Mouse (Mus musculus) heart, adult 2 months (tissue): Measurements from ENCODE around the gene Eif5a. TPM values are rescaled to one million over a fixed set of nuclear protein-coding genes. Genes with fewer than 3 reads are reported as not detected.
A peak's percentile ranks its signal among the peaks of the same experiment; 100 is the strongest.

Experiments used
- DNase-seq, 2 experiments: peaks; one replicate each; pipeline ENCODE4 v3.0.0; 2021
- H3K27ac ChIP-seq: fragments of 200-600 bp; 2 replicates; pipeline ENCODE4 v1.8.1; 2022
- H3K27me3 ChIP-seq: fragments of 200-500 bp; 2 replicates; pipeline ENCODE4 v1.6.1; 2012; ENCODE audit warnings: mild to moderate bottlenecking, low read length, inconsistent platforms, mixed read lengths; ENCODE audit not compliant: control insufficient read depth, insufficient read depth
- H3K36me3 ChIP-seq: fragments of 200-500 bp; 2 replicates; pipeline ENCODE4 v1.6.1; 2012; ENCODE audit warnings: low read length, inconsistent platforms; ENCODE audit not compliant: control insufficient read depth, insufficient read depth
- H3K4me1 ChIP-seq: fragments of 200-500 bp; 2 replicates; pipeline ENCODE4 v1.6.1; 2011; ENCODE audit warnings: low read length; ENCODE audit not compliant: control insufficient read depth, insufficient read depth
- H3K4me3 ChIP-seq: fragments of 200-600 bp; 2 replicates; pipeline ENCODE4 v1.8.1; 2022
- H3K79me2 ChIP-seq: fragments of 200-500 bp; replicated peaks from 2 replicates; pipeline ENCODE4 v1.6.1; 2012; ENCODE audit warnings: mild to moderate bottlenecking, inconsistent platforms, low read length, moderate library complexity, mixed read lengths; ENCODE audit not compliant: control insufficient read depth, insufficient read depth
- H3K9ac ChIP-seq: fragments of 200-500 bp; 2 replicates; pipeline ENCODE4 v1.6.1; 2012; ENCODE audit warnings: low read depth, mild to moderate bottlenecking, control low read depth, inconsistent platforms, low read length, mixed read lengths
- CTCF ChIP-seq: fragments of 200-600 bp; IDR thresholded peaks from 2 replicates; pipeline ENCODE4 v1.8.1; 2022; ENCODE audit warnings: antibody characterized with exemption, mild to moderate bottlenecking, moderate library complexity
- EP300 ChIP-seq: fragments of 200-500 bp; IDR thresholded peaks from 2 replicates; pipeline ENCODE4 v1.6.1; 2011; ENCODE audit warnings: low read depth, low read length, control low read depth; ENCODE audit not compliant: insufficient read depth
- POLR2A ChIP-seq: fragments of 200-500 bp; IDR thresholded peaks from 2 replicates; pipeline ENCODE4 v1.6.1; 2011; ENCODE audit warnings: mild to moderate bottlenecking, low read depth, low read length, control low read depth; ENCODE audit not compliant: insufficient read depth
- WGBS: fragments of 180-500 bp; shearing (Covaris S2); methylation state at CpG from one replicate; pipeline ENCODE4 v1.1.7; 2018; 5-methylcytosine and 5-hydroxymethylcytosine counted together
- intact Hi-C: fragments of 180-260 bp; cut with DNase I; formaldehyde crosslinking; loops from one replicate; pipeline ENCODE4 v1.15.1; 2025
- polyA plus RNA-seq: library from polyadenylated mRNA; depleted of rRNA; stranded (reverse); fragments of >200 nt; gene quantifications from 2 replicates; pipeline ENCODE4 v1.2.3, GENCODE M21; 2012
- total RNA-seq, 2 experiments: library from RNA; stranded (reverse); gene quantifications; 2 replicates each; pipeline ENCODE4 v1.2.3; 2021

Gene Eif5a
- total and polyA plus RNA-seq, 3 experiments = 360 to 444 (median 397) TPM

DNA sequence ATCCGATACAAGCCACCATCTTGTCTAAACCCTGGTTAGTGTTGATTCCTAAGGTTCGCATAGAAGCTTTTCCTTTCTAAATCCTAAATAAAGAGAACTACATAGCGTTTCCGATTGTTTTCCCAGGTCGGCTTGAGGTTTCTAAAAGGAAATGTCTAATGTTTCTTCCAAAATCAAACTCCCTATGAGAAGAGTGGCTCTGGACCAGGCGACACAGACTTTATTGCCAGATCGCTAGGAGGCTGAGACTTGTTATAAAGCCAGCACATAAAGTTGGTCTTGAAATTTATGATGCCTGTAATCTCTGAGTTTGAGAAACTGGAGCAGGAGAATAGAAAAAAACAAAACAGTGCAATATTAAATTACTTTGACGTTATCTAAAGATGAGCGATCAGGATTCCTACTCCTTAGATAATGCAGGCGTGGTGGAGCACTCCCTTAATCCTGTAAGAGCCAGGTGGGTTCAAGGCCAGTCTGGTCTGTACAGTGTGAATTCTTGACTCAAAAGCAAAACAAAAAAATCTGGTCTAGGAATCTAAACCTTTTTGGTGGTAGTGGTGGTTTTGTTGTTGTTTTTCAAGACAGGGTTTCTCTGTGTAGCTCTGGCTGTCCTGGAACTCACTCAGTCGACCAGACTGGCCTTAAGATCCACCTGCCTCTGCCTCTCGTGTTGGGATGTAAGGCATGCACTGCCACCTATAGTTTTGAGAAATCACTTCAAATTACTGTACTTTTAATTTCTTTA is 426 bp upstream of the Eif5a start:
- H3K27ac ChIP-seq = peak overlapping the region; percentile 97
- peaks cover 12% of the 10 kb centered on the region; the same call in 1 of the 2 replicates for H3K36me3 ChIP-seq
- peak overlapping the region; percentile 70 for H3K4me3 ChIP-seq
- no peak for TF ChIP-seq EP300
- TF ChIP-seq CTCF = no peak
- no peak for TF ChIP-seq POLR2A
- intact Hi-C loops = loop anchor here (5.0 kb wide), 1 partner anchor 70 kb away; the partner anchor contains the start of gene Gabarap
- DNase-seq = peak in 1 of 2 experiments; percentile 19
- WGBS = 4% methylated on average over 12 of the region's 12 CpGs
- peaks cover 6% of the 10 kb centered on the region for H3K4me1 ChIP-seq
- H3K27me3 ChIP-seq = no peaks in the 10 kb centered on the region
- H3K9ac ChIP-seq = peak overlapping the region; percentile 79
- no peaks in the 10 kb centered on the region for H3K79me2 ChIP-seq

DNA sequence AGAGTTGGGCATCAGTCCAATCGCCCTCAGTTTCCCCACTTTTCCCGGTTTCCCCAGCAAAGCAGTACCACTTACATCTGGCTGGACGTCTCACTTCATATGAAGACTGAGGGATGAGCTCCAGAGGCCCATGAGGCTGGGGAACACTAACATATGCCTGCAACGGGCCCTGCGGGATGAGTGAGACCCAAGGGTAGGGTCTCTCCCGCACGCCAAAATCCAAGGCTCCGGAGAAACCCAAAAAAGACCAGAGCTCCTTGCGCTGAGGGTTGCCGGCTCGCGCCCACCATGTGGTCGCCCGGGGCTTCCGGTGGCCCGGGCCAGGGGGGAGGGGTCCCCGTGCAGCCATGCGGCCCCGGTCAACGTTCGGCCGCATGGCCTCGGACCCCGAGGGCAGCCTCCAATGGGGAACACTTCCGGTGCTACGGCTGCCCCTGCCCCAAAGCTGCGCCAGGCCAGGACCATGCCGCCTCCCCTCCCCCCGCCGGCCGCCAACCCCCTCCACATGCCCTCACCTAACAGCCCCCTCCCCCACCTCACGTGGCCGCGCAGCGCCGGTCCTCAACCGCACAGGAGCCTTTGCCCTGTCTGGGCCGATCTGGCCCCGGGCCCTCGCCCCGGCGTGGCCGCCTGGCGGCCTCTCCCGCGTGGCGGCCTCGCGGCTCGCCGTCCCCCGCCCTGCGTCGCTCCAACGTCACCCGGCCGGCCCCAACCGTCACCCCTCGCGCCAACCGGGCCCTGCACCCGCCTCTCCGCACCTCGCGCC is 1.3 kb downstream of the Eif5a start:
- TF ChIP-seq POLR2A = no peak
- no peak for TF ChIP-seq EP300
- TF ChIP-seq CTCF = no peak
- H3K27me3 ChIP-seq = no peaks in the 10 kb centered on the region
- peak overlapping the region; percentile 96 for H3K27ac ChIP-seq
- peaks cover 6% of the 10 kb centered on the region for H3K4me1 ChIP-seq
- WGBS = 1% methylated on average over 63 of the region's 65 CpGs
- intact Hi-C loops = loop anchor here (2.0 to 5.0 kb wide), 3 partner anchors 40 to 162 kb away; partner anchors contain the start of genes Gabarap, Kctd11 and Polr2a
- H3K36me3 ChIP-seq = peaks cover 12% of the 10 kb centered on the region; the same call in 1 of the 2 replicates
- peak overlapping the region; percentile 71 for H3K4me3 ChIP-seq
- peak; percentile 54 to 57 for DNase-seq
- H3K9ac ChIP-seq = peak overlapping the region; percentile 98
- no peaks in the 10 kb centered on the region for H3K79me2 ChIP-seq

DNA sequence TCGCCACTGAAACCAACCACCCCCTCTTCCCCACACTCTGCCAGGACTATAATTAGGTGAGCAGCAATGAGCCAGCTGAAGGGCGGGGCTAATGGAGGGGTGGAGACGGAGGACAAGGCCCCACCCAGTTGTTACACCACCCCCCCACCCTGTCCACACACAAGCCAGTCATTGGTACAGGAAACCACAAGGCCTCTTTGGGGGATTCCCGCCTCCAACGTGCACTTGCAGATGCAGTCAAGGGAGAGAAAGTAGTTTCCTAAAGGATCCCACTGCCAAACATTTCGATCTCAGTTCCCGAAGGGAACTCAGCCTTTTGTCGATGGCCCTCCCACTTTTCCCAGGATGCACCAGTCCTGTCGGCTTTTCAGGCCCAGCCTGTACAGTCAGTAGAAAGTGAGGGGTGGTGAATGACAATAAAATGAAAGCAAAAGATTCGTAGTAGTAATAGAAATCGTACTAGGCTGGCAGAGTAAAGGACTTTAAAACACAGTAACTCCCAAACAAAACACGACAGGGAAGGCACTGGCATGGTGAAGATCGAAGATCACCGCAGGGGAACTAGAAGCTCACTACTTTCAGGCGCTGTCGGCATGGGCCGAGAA is 2.0 kb downstream of the Eif5a start:
- DNase-seq = peak; percentile 85 to 88
- H3K4me3 ChIP-seq = peak overlapping the region; percentile 71
- intact Hi-C loops = loop anchor here (2.0 to 5.0 kb wide), 3 partner anchors 39 to 161 kb away; partner anchors contain the start of genes Gabarap, Kctd11 and Polr2a
- H3K27me3 ChIP-seq = no peaks in the 10 kb centered on the region
- TF ChIP-seq CTCF = no peak
- TF ChIP-seq EP300 = peak; percentile 62; the same call in 1 of the 2 replicates
- peak; percentile 58 for TF ChIP-seq POLR2A
- H3K27ac ChIP-seq = peak overlapping the region; percentile 96
- H3K36me3 ChIP-seq = peaks cover 14% of the 10 kb centered on the region; the same call in 1 of the 2 replicates
- under 1% methylated on average over 17 of the region's 17 CpGs for WGBS
- H3K9ac ChIP-seq = peak overlapping the region; percentile 98
- no peaks in the 10 kb centered on the region for H3K79me2 ChIP-seq
- peaks cover 8% of the 10 kb centered on the region for H3K4me1 ChIP-seq

DNA sequence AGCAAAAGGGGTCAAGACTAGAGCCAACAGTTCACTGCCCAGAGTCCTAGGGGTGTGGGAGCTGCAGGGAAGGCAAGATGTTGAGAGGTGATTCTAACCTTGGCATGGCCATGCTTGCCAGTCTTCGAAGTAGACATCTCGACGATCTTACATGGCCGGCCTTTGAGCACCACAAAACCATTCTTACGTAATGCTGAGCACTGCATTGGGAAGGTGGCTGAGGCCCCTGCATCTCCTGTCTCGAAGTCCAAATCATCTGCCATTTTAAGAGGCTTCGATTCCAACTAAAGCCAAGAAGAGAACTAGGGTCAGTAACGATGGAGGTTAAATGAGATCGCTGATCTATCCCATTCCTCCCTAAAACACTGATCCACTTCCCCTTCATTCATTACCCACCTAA is 2.7 kb downstream of the Eif5a start:
- DNase-seq = no peak
- peak overlapping the region; percentile 71; the same call in 1 of the 2 replicates for H3K4me3 ChIP-seq
- WGBS = 65% methylated on average over 9 of the region's 9 CpGs
- H3K4me1 ChIP-seq = peaks cover 11% of the 10 kb centered on the region
- no peak overlapping the region for H3K9ac ChIP-seq
- peaks cover 3% of the 10 kb centered on the region; the same call in 1 of the 2 replicates for H3K79me2 ChIP-seq
- peaks cover 14% of the 10 kb centered on the region; the same call in 1 of the 2 replicates for H3K36me3 ChIP-seq
- no peaks in the 10 kb centered on the region for H3K27me3 ChIP-seq
- intact Hi-C loops = no loop called here
- TF ChIP-seq POLR2A (no peak), EP300 (no peak), CTCF (no peak)
- H3K27ac ChIP-seq = peak overlapping the region; percentile 96

DNA sequence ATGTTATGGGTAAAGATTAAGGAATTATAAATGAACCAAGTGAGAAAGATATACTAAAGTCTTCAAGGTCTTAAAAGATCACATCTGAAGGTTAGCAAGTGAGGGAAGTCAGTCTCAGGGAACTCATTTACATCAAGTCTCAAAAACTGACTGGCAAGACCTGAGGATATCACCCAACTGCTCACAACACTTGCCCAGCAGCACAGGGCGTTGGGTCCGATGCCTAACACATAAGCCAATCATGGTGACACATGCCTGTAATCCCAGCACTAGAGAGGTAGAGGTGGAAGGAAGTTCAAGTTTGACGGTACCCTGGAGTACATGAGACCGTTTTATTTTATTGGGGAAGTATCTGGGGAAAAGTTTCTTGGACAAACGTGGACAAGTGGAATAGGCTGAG is 3.6 kb downstream of the Eif5a start:
- Histone ChIP-seq H3K27ac (no peak overlapping the region), H3K36me3 (peaks cover 14% of the 10 kb centered on the region; the same call in 1 of the 2 replicates), H3K9ac (no peak overlapping the region), H3K27me3 (no peaks in the 10 kb centered on the region), H3K79me2 (peaks cover 3% of the 10 kb centered on the region; the same call in 1 of the 2 replicates), H3K4me3 (no peak overlapping the region), H3K4me1 (peaks cover 13% of the 10 kb centered on the region)
- intact Hi-C loops = no loop called here
- 64% methylated on average over 5 of the region's 5 CpGs for WGBS
- TF ChIP-seq CTCF (no peak), EP300 (no peak), POLR2A (no peak)
- DNase-seq = no peak
